Mouse (Mus musculus) lung, postnatal 25 days (tissue): ENCODE results near the gene Itgb4.

Experiments used
- DNase-seq: peaks from one replicate; pipeline ENCODE4 v3.0.0; 2022; ENCODE audit warnings: low spot score

The Itgb4 gene

DNA sequence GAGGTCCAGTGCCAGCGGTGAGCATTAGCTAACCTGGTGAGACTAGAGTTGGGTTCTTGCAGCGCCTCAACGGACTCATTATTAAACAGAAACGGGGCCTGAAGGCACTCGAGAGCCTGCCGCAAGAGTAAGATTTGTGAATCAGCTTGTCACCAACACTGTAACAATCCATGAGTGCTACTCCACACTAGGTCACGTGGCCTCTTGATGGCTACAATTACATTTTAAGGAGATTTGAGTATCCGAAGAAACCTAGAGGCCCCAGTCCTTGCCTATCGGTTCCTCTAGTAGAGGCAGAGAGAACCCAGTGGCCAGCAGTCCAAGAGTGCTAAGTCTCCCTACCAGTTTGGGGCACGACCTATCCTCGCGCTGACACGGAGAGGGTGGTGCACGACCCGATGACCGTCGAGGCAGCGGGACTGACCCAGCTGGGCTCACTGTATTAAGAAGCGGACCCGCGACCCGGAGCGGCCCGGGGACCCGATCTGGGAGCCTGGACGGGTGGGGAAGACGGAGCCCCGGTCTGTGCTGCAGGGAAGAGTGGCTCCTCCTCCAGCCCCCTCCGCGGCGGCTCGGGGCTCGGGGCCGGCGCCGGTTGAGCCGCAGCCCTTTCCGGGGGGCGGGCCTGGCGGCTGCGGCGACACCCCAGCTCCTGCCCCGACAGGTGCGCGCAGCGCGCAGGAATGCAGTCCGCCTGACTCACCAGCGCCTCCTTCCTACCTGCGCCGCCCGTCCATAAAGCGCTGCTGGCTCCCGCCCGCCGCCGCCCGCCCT lies at the start of gene Itgb4:
TSS of gene Itgb4 (plus strand) at position 401 of the 774 bp plus-strand sequence.
- peak; percentile 82 for DNase-seq

DNA sequence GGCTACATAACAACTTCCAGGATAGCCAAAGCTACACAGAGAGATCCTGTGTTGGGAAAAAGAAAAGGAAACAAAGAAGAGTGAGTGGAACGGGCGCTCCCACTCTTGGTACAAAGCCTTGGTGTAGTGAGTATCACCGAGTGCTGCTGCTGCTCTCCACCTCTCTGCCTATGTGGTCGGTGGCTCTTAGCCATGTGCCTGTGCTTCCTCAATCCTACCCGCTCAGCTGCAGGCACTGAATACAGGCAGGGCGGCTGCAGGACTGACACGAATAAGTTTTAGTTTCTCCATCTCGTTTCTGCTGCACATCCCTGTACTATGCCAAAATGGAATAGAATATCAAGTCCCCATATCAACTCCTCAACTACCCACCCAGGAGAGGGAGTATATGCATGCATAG lies 45.5 kb upstream of the Itgb4 start:
- no peak for DNase-seq

DNA sequence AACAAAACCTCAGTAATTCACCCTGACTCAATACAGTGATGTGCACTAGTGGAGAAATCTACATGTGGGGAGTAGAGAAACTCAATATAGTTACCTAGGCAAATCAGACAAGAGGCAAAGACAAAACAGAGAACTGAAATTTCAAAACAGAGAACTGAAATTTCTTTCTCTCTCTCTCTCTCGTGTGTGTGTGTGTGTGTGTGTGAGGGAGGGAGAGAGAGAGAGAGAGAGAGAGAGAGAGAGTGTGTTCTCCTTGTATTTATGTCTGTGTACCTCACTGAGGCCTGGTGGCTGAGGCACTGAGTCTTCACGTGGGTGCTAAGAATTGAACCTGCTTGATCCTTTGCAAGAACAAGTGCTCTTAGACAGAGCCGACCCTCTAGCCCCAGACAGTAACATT lies 44.7 kb upstream of the Itgb4 start:
- DNase-seq = no peak

DNA sequence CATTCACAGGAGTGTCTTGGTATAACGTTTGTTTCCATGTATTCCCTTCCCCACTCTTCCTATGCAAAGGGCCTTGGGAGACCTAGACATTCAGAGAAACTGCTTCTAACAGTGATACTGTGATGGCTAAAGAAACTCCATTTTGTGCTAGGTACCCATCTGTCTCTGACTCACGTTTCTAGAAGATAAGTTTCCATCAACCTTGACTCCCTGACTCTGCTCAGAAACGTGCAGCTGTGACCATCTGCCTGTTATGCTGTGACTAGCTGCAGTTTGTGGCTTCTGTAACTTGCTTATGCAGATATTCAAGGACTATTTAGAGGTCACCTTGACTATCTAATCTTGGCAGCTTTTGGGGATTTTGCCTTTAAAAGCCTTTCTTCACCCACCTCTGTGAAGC lies 43.3 kb upstream of the Itgb4 start:
- no peak for DNase-seq

DNA sequence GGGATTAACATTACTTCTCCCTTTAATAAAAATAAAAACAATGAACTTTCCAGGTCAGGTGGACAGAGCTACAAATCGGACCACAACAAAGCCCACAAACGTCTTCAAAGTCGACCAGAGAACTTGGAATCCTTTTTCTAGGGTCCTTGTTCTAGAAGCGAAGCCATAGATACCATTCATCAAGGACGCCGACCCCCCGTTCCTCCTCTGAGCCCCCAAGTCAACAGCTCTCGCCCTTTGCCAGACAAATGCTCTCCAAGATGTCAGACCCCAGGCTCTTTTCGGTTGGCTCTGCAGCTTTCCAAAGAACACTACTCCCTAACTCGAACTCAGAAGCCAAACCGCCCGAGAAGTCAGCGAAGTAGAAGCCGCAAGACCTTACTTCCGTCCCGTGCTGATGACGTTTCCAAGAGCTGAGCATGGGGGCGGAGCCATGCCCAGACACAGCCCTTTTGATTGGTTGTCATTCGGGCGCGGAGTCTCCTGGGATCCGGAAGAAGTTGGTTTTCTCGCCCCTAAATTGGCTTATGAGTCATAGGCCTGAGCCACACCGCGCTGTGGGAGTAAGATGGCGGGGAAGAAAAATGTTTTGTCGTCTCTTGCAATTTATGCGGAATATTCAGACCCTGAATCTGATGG lies 41.3 kb upstream of the Itgb4 start, which contains the start of the genes Sap30bp and Recql5:
TSS of gene Sap30bp (plus strand) at position 175 of the 639 bp plus-strand sequence.
TSS of gene Recql5 (minus strand) at position 370 of the 639 bp plus-strand sequence.
- DNase-seq = peak; percentile 98

DNA sequence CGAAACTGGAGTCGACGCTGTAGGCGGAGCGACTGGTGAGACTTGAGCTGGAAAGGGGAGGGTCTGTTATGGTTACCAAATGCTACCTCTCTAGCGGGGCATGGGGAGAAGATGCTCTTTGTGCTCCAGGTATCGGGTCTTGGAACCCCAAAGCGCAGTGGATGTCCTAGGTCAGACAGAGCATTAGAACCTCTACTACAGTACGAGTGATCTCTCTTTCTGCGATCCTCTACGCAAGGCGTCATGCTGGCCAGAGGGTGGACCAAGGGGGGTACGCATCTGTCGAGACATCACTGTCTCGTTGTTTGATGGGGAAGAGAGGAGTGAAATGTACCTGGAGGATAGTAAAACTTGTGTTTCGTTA lies 40.8 kb upstream of the Itgb4 start:
- DNase-seq = no peak

DNA sequence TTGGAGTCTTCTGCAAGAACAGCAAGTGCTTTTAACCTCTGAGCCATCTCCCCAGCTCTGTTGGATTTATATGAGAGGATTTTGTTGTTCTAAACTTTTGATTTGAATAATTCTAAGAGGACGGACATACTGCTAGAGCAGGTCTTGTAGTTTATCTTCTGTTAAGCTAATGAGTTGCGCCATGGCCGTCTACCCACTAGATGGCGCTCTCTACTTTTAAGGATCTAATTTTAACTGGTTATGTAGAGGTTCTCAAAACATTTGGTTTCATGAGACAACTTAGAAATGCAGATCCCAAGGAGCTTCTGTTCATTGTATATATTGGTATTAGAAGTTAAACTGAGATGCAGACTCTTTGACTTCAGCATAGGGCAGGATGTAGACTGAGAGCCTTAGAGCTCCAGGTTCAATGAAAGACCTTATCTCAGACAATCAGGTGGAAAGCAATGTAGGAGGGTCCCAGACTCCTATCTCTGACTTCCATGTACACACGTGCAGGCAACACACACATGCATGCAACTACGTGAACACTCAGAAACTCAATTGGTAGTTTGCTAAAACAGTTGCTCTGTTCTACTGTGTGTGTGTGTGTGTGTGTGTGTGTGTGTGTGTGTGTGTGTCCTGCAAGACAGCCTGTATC lies 34.7 kb upstream of the Itgb4 start:
- DNase-seq = peak; percentile 78

DNA sequence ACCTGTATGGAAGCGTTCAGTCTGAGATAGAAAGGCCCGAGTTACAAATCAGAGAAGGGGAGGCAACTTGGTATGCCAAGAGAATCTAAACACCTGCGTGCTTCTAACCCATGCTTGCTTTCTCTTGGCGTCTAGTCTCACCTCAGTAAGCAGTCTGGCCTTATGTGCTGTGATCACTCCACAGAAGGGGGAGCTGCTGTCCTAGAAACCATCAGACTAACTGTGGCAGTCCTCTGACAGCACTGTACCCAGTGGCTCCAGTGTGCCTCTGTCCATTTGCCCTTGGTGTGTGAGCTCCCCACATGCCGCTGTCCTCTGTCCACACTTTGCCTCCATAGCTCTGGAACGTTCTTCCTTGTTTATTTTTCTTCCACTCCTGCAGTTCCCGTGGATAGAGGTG lies 32.5 kb upstream of the Itgb4 start:
- no peak for DNase-seq

DNA sequence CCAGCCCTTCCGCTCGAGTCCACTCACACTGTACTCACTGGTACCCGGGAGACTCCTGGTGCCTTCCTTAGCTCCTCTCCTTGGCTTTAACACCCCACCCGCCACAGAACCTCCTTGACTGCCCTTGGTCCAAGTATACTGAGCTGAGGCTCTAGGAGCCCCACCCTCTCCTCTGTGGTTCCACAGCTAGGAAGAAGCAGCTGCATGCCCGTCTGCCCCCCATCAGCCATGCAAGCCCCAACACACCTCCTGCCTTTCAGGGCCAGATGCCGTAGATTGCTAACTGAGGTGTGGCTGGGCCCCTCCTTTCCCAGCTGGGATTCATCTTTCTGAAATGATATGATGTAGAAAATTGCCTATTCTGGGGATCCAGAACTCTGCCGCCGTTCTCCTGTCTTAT lies 29.3 kb upstream of the Itgb4 start:
- DNase-seq = no peak

DNA sequence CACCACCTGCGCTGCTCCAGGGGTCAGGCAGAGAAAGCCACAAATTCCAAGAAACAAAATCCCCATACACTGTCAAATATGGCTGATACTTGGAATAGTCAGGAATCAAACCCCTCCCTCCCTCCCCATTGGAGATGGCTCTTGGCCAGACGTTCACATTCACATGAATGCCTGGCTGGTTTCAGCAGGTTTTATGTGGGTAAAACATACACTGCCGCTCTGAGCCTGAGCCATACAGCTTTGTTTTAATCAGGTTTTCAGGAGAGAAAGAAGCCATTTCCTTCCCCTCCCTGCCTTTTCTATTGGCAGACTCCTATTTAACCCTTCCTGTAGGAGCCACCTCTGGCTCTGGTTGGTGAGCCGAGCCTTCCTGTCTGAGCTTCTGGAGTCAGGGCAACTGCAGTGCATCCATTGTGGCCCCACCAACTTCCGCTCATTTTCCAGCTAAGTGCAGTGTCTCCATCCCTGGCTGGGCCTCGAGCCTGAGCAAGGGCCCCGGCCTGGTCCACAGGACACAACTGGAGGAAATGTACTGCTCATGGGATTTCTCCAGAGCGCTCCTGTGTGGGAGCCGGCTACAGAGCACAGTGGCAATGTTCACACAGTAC lies 28.2 kb upstream of the Itgb4 start:
- no peak for DNase-seq

DNA sequence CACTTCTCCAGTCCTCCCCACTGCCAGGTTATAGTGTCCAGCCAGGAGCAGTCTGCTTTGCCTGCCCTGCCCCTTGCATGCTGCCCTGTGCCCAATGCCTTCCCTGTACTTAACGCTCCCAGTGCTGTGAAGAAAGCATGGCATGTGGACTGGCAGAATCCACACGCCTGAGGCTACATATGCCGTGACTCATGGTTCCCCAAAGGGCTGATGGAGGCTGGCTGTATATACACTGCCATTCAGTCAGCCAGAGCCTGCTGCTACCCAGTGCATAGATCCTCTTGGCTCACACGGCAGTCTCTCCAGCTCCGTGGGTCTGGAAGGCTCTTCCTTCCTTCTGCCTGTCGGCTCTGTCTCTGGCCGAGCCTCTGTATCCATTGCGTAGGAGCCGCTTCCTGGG lies 26.2 kb upstream of the Itgb4 start:
- DNase-seq = no peak

DNA sequence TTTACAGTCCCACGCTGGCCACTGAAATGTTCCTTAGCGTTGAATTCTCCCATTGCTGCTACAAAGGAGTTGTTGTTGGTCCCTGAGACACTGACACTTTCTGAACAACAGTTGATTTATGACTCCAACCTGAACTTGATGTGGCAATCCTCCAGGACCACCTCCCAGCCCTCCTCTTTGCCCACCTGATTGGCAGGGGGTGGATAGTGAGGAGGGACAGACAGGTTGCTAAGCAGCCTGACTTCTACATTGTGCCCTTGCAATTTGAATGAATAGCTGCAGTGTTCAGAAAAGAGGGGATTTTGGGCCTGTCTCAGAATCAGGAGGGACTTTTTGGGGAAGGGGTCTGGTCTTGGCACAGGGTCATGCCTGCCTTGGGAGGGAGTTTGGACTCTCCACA lies 23.8 kb upstream of the Itgb4 start:
- no peak for DNase-seq

DNA sequence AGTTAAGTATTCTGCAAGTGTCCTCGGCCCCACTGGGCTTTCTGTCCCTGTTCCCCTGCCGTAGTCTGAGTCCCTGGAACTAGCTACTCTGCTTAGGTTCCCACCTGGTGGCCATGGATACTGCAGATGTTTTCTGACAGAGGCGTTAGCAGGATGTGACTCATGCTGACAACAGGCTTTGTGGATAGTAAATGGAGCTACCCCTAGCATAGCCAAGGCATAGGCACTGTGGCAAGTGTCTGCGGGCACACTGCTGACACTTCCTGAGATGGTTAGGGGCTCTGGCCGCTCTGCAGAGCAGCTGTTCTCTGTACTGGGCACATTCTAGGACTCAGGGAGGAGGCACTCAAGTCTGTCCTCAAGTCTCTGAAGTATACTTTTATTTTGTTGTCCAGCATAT lies 19.8 kb upstream of the Itgb4 start:
- no peak for DNase-seq

DNA sequence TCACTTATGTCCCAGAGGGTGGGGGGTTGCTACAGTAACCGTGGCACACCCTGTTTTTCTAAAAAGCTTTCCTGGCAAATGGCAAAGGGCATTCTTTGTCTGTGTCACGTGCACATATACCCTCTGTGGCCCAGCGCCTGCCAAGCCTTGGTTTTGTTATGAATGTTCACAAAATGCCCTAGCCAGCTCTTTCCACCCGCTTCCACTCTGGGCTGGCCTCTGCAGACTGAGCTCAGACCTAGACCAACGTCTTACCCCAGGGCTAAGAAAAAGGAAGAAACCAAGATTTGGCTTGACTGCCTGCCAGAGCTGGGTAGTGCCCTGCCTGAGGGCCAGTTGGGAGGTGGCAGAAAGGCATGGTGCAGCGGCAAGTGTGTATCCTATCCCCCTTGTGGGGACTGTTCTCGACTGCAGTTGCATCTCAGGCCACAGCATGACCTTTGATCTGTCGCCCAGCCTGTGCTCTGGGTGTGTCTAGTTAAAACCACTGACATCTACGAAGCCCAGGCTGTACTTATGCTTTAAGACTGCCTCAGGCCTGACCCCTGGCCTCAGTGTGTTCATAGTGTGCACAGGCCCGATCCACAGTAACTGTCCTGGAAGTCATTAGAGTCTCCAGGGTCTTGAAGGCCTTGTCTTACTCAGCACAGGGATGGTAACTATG lies 19.2 kb upstream of the Itgb4 start:
- peak; percentile 50 for DNase-seq

DNA sequence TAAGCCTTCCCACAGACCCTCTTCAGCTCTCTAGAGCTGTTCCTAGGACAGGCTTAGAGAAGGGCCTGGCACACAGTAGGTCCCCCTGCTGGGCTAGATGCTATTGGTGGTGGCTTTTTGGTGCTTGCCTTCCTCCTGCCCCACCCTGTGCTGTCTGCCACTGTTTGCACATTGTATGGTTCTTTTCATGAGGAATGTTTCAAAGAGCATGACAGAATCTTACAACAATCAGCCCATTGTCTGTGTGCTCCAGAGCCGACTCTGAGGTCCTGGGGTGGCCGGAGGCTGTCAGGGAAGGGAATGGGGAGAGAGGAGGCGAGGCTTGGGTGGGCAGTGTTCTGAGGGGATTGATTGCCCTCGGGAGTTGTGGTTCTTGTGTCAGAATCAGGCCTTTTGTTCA lies 18.1 kb upstream of the Itgb4 start:
- DNase-seq = no peak

DNA sequence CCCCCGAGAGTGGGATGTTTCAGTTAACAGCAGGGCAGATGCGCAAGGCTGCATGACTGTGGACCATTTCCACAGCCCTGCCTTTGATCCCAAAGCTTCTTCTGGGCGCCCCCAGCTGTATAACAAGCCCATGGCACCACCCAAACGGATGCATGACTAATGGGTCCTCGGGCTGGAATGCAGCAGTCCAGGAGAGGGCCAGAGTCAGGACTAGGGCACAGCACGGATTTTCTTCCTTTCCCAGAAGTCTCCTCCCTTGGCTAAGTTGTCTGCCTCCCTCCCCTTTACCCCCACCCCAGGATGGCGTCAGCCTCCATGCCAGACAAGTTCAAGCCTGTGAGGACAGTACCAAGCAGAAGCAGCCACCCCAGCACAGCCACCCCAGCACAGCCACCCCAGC lies 16.5 kb upstream of the Itgb4 start:
- no peak for DNase-seq

DNA sequence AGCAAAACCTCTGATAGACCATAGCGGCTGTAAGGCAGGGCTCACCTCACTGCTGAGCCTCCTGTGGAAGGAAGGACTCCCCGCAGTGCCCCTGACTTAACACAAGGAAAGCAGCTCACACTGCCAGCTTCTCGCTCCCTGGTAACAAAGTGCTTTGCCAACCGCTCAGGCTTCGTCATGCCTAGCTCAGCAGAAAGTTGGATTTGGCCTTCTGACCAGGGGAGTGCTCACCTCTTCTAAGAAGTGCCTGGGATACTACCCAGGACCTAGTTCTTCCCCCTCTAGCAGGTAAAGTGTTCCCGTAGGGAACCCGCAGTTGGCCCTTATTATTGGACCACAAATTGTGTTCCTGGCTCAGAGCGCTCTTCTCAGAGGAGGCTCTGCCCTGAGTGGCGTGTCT lies 15.5 kb upstream of the Itgb4 start:
- DNase-seq = no peak

DNA sequence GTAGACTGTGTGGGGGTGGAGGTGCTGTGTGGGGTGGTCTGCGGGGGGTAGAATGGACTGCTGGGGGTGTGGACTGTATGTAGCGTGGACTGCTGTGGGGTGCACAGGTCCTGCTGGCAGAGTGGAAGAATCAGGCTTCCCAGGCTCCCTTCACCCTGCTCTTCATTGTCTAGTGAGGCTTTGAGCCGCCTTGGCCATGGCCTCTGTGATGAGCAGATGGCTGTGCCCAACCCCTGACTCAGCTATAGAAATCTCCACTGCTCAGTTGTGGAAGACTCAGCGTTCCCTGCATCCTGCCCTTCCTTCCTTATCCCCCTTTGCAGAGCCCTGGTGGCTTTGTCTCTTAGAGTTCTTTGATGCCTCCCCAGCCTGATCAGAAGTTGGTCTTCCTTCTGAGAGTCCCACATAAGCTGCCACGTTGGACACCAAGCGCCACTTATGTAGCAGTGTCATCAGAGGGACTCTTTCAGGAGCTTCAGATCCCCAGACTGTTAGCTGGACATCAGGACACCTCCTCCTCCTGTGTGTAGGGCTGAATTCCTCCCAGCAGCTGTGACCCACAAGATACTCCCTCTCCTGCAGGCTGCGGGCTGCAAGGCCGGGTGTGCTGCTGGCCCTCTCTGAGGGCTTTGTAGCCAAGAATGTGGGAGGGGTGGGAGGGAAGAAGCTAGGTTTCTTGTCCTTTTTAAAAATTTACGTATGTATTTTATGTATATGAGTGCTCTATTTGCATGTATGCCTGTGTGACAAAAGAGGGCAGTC lies 11.7 kb upstream of the Itgb4 start:
- DNase-seq = no peak

DNA sequence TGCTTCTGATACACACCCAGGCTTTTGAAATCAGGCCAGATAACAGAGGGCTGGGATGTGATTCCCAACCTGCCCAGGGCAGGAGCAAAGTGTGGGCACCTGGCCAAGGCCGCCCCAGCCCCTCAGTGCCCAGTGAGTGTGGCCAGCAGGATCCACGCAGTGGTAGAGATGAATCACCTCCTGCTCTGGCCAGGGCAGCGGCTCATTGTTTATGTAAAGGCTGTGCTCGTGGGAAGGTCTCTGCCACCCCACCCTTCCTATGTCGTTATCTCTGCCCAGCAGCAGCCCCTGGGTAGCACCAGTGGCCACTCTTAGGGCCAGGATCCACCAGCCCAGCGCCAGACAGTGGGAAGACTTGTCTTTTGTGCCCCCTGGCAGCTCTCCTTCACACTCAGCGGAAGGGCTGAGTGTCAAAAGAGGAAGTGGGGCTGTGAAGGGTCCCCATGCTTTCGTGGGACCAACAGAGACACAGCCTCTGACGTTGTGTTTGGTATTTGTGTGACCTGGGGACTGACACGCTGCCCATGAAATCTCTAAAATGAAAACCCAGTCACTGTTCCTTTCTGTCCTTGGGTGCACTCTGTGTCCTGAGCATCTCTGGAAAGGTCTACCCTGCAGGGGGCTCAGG lies 9.4 kb upstream of the Itgb4 start:
- peak; percentile 86 for DNase-seq

DNA sequence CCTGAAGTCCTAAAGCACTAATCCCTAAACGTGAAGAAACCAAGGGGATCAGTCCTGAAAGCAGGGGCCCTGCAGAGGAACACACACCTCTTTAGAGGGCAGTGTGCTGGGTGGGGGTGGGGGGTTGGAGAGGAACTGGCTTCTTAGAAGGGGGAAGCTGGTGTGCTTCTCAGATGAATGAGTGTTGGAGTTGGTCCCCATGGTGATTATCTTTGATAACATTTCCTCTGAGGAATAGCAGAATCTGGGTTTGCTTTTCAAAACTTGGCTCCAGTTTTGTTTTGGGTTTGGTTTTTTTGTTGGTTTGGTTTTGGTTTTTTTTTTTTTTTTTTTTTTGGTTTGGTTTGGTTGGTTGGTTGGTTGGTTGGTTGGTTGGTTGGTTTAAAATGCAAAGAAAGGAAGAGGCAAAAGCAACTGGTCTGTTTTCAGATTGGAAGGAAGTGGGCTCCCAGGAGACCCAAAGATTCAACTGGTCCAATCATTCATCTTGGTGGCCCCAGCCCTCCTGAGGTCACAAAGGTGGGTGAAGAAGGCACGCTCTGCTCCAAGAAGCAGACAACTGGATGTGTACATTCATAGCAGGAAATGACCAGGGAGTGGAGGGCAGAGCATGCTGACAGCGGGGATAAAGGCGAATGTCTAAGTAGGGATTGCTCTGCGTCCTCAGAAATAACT lies 5.6 kb upstream of the Itgb4 start:
- no peak for DNase-seq
